Mouse (Mus musculus): ENCODE measurements around the gene Ccdc163. TPM values are rescaled to one million over a fixed set of nuclear protein-coding genes. Genes with fewer than 3 reads are reported as not detected.

The Ccdc163 gene
- polyA plus RNA-seq, 1 experiment from 2014 or later = 30.3 TPM

GRCm38 (mm10) chr4:116708791-116709390, 582 bp downstream of the Ccdc163 start:
- H3K9ac ChIP-seq = peak overlapping the region; percentile 52
- peaks cover 19% of the 10 kb centered on the region for H3K4me1 ChIP-seq
- peak overlapping the region; percentile 58 for H3K4me3 ChIP-seq (replicated peaks)
- H3K9me3 ChIP-seq (replicated peaks) = no peaks in the 10 kb centered on the region
- H3K36me3 ChIP-seq = peaks cover 15% of the 10 kb centered on the region
- ATAC-seq (replicated peaks; ENCODE audit: low FRiP score) = peak; percentile 5; the same call in 1 of the 2 replicates
- no peak overlapping the region for H3K27ac ChIP-seq
- H3K27me3 ChIP-seq = no peaks in the 10 kb centered on the region
- peak overlapping the region; percentile 72 for H3K4me2 ChIP-seq
- WGBS = 7% methylated on average over 9 of the region's 9 CpGs

GRCm38 (mm10) chr4:116710154-116710553, 1.8 kb downstream of the Ccdc163 start:
- Histone ChIP-seq H3K4me1 (peaks cover 19% of the 10 kb centered on the region), H3K36me3 (peaks cover 9% of the 10 kb centered on the region), H3K4me2 (no peak overlapping the region), H3K27ac (no peak overlapping the region), H3K9ac (no peak overlapping the region), H3K9me3 (replicated peaks) (no peaks in the 10 kb centered on the region), H3K27me3 (no peaks in the 10 kb centered on the region), H3K4me3 (replicated peaks) (no peak overlapping the region)
- WGBS = 93% methylated on average over 2 of the region's 2 CpGs
- ATAC-seq (replicated peaks; ENCODE audit: low FRiP score) = no peak

GRCm38 (mm10) chr4:116712536-116712935, 4.2 kb downstream of the Ccdc163 start:
- peaks cover 15% of the 10 kb centered on the region for H3K36me3 ChIP-seq
- 55% methylated on average over 1 of the region's 1 CpGs for WGBS
- ATAC-seq (replicated peaks; ENCODE audit: low FRiP score) = no peak
- H3K4me1 ChIP-seq = peaks cover 15% of the 10 kb centered on the region
- H3K4me2 ChIP-seq = no peak overlapping the region
- H3K9me3 ChIP-seq (replicated peaks) = no peaks in the 10 kb centered on the region
- no peak overlapping the region for H3K9ac ChIP-seq
- no peak overlapping the region for H3K27ac ChIP-seq
- H3K4me3 ChIP-seq (replicated peaks) = no peak overlapping the region
- H3K27me3 ChIP-seq = no peaks in the 10 kb centered on the region

GRCm38 (mm10) chr4:116719396-116719795, 11.1 kb downstream of the Ccdc163 start:
- ATAC-seq (replicated peaks; ENCODE audit: low FRiP score) = no peak
- Histone ChIP-seq H3K4me3 (replicated peaks) (no peak overlapping the region), H3K4me1 (peaks cover 16% of the 10 kb centered on the region), H3K9me3 (replicated peaks) (no peaks in the 10 kb centered on the region), H3K36me3 (peaks cover 11% of the 10 kb centered on the region), H3K27me3 (no peaks in the 10 kb centered on the region), H3K27ac (no peak overlapping the region), H3K9ac (no peak overlapping the region), H3K4me2 (no peak overlapping the region)
- WGBS = 29% methylated on average over 3 of the region's 3 CpGs

- Histone ChIP-seq H3K4me3 (replicated peaks) (peak within 1 kb of the TSS; percentile 66), H3K27me3 (no peaks in the 10 kb centered on the region), H3K9me3 (replicated peaks) (no peaks in the 10 kb centered on the region), H3K4me1 (peaks cover 16% of the 10 kb centered on the region), H3K36me3 (peaks cover 2% of the 10 kb centered on the region; the same call in 1 of the 2 replicates), H3K4me2 (peak within 1 kb of the TSS; percentile 77), H3K9ac (peak within 1 kb of the TSS; percentile 66), H3K27ac (peak within 1 kb of the TSS; percentile 89)
- WGBS = under 1% methylated on average over 34 of the region's 34 CpGs
- peak; percentile 98 for ATAC-seq (replicated peaks; ENCODE audit: low FRiP score)
Measured at GRCm38 (mm10) chr4:116720343-116721097, 12.2 kb downstream of the Ccdc163 start, which contains the start of gene Tesk2. Gene Tesk2 (plus strand): TSS chr4:116720948.

- ATAC-seq (replicated peaks; ENCODE audit: low FRiP score) = peak; percentile 82; the same call in 1 of the 2 replicates
- H3K36me3 ChIP-seq = no peaks in the 10 kb centered on the region
- H3K9ac ChIP-seq = peak overlapping the region; percentile 66
- peak overlapping the region; percentile 77 for H3K4me2 ChIP-seq
- WGBS = under 1% methylated on average over 29 of the region's 29 CpGs
- H3K27me3 ChIP-seq = no peaks in the 10 kb centered on the region
- no peaks in the 10 kb centered on the region for H3K9me3 ChIP-seq (replicated peaks)
- H3K4me1 ChIP-seq = peaks cover 16% of the 10 kb centered on the region
- H3K4me3 ChIP-seq (replicated peaks) = peak overlapping the region; percentile 66
- H3K27ac ChIP-seq = peak overlapping the region; percentile 89
Measured at GRCm38 (mm10) chr4:116721098-116721628, 12.9 kb downstream of the Ccdc163 start.

GRCm38 (mm10) chr4:116722230-116722629, 13.9 kb downstream of the Ccdc163 start:
- peak overlapping the region; percentile 66 for H3K4me3 ChIP-seq (replicated peaks)
- H3K27me3 ChIP-seq = no peaks in the 10 kb centered on the region
- peaks cover 16% of the 10 kb centered on the region for H3K4me1 ChIP-seq
- no peaks in the 10 kb centered on the region for H3K36me3 ChIP-seq
- no peak overlapping the region for H3K9ac ChIP-seq
- H3K27ac ChIP-seq = no peak overlapping the region
- no peak for ATAC-seq (replicated peaks; ENCODE audit: low FRiP score)
- no peaks in the 10 kb centered on the region for H3K9me3 ChIP-seq (replicated peaks)
- WGBS = 46% methylated on average over 7 of the region's 7 CpGs
- peak overlapping the region; percentile 77 for H3K4me2 ChIP-seq

GRCm38 (mm10) chr4:116725444-116725843, 17.1 kb downstream of the Ccdc163 start:
- no peak overlapping the region for H3K9ac ChIP-seq
- H3K4me3 ChIP-seq (replicated peaks) = no peak overlapping the region
- H3K27me3 ChIP-seq = no peaks in the 10 kb centered on the region
- H3K36me3 ChIP-seq = no peaks in the 10 kb centered on the region
- no peak for ATAC-seq (replicated peaks; ENCODE audit: low FRiP score)
- H3K4me2 ChIP-seq = no peak overlapping the region
- no peaks in the 10 kb centered on the region for H3K9me3 ChIP-seq (replicated peaks)
- no peak overlapping the region for H3K27ac ChIP-seq
- WGBS = 84% methylated on average over 5 of the region's 5 CpGs
- H3K4me1 ChIP-seq = peaks cover 9% of the 10 kb centered on the region; the same call in 1 of the 2 replicates

GRCm38 (mm10) chr4:116727401-116727800, 19.1 kb downstream of the Ccdc163 start:
- H3K4me1 ChIP-seq = 0 out of 2 replicates have a peak, but pooled peaks cover 1% of the 10 kb centered on the region
- no peaks in the 10 kb centered on the region for H3K36me3 ChIP-seq
- H3K4me3 ChIP-seq (replicated peaks) = no peak overlapping the region
- no peaks in the 10 kb centered on the region for H3K27me3 ChIP-seq
- no peak for ATAC-seq (replicated peaks; ENCODE audit: low FRiP score)
- H3K9me3 ChIP-seq (replicated peaks) = no peaks in the 10 kb centered on the region
- WGBS = 66% methylated on average over 3 of the region's 3 CpGs
- H3K9ac ChIP-seq = no peak overlapping the region
- no peak overlapping the region for H3K4me2 ChIP-seq
- H3K27ac ChIP-seq = no peak overlapping the region

- no peak for ATAC-seq (replicated peaks; ENCODE audit: low FRiP score)
- H3K4me3 ChIP-seq (replicated peaks) = no peak overlapping the region
- H3K4me1 ChIP-seq = no peaks in the 10 kb centered on the region
- H3K27ac ChIP-seq = no peak overlapping the region
- H3K9ac ChIP-seq = no peak overlapping the region
- no peak overlapping the region for H3K4me2 ChIP-seq
- no peaks in the 10 kb centered on the region for H3K27me3 ChIP-seq
- no peaks in the 10 kb centered on the region for H3K9me3 ChIP-seq (replicated peaks)
- no peaks in the 10 kb centered on the region for H3K36me3 ChIP-seq
- 92% methylated on average over 3 of the region's 3 CpGs for WGBS
Measured at GRCm38 (mm10) chr4:116729532-116729931, 21.2 kb downstream of the Ccdc163 start.

GRCm38 (mm10) chr4:116731077-116731476, 22.8 kb downstream of the Ccdc163 start:
- no peak for ATAC-seq (replicated peaks; ENCODE audit: low FRiP score)
- 84% methylated on average over 9 of the region's 9 CpGs for WGBS
- no peaks in the 10 kb centered on the region for H3K9me3 ChIP-seq (replicated peaks)
- H3K4me2 ChIP-seq = no peak overlapping the region
- no peaks in the 10 kb centered on the region for H3K36me3 ChIP-seq
- no peak overlapping the region for H3K9ac ChIP-seq
- H3K27me3 ChIP-seq = no peaks in the 10 kb centered on the region
- no peak overlapping the region for H3K4me3 ChIP-seq (replicated peaks)
- no peaks in the 10 kb centered on the region for H3K4me1 ChIP-seq
- H3K27ac ChIP-seq = no peak overlapping the region

- 70% methylated on average over 5 of the region's 5 CpGs for WGBS
- Histone ChIP-seq H3K9me3 (replicated peaks) (no peaks in the 10 kb centered on the region), H3K4me3 (replicated peaks) (no peak overlapping the region), H3K4me1 (0 out of 2 replicates have a peak, but pooled peaks cover 1% of the 10 kb centered on the region), H3K36me3 (no peaks in the 10 kb centered on the region), H3K4me2 (no peak overlapping the region), H3K9ac (no peak overlapping the region), H3K27ac (no peak overlapping the region), H3K27me3 (no peaks in the 10 kb centered on the region)
- ATAC-seq (replicated peaks; ENCODE audit: low FRiP score) = no peak
Measured at GRCm38 (mm10) chr4:116732355-116732754, 24.0 kb downstream of the Ccdc163 start.
